Mouse (Mus musculus) monocyte, adult 5-6 weeks (primary cell): ENCODE data around the gene Mtf1. TPM values are rescaled to one million over a fixed set of nuclear protein-coding genes. Genes with fewer than 3 reads are reported as not detected.

Source experiments
- ATAC-seq: fragments of 153-309, 156-312 bp; replicated peaks from 2 replicates; pipeline ENCODE4 v1.8.0; 2017; ENCODE audit warnings: mild to moderate bottlenecking; ENCODE audit not compliant: low TSS enrichment, insufficient number of reproducible peaks, severe bottlenecking, poor library complexity, low FRiP score
- total RNA-seq: library from RNA; stranded (forward); fragments of 200-1000, 200-491, 200-594 nt; gene quantifications from 3 replicates; pipeline ENCODE4 v1.2.3, GENCODE M21; 2017

Gene Mtf1
- total RNA-seq, 1 experiment from 2014 or later = 50.2 TPM

DNA sequence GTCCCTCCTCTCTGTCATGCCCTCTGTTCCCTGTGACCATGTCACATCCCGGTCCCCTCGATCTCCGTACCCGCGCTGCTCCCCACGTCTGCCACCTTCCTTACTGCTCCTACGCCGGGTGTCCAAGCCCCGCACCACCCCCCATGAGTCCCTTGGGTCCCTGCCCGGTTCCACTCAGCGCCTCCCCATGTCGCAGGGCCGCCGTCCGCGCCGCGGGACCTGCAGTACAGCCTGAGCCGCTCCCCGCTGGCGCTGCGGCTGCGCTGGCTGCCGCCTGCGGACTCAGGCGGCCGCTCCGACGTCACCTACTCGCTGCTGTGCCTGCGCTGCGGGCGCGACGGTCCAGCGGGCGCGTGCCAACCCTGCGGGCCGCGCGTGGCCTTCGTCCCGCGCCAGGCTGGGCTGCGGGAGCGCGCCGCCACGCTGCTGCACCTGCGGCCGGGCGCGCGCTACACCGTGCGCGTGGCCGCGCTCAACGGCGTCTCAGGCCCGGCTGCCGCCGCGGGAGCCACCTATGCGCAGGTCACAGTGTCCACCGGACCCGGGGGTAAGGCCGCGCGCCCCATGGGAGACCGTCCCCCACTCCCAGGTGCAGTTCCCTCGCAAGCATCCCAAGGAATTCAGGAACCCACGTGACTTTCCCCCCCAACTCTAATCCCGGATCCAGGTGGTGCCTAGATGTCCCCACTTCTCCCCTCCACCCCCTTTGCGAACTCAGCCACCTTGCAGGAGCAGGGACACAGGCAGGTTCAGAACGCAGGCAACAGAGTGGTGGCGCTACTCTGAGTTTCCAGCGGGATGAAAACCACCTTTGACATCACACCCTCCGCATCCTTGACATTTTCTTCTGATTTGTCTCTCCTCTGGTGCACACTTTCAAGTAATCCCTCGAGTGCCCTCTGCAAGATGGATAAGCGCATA, 92.9 kb downstream of the Mtf1 start:
- ATAC-seq = no peak

DNA sequence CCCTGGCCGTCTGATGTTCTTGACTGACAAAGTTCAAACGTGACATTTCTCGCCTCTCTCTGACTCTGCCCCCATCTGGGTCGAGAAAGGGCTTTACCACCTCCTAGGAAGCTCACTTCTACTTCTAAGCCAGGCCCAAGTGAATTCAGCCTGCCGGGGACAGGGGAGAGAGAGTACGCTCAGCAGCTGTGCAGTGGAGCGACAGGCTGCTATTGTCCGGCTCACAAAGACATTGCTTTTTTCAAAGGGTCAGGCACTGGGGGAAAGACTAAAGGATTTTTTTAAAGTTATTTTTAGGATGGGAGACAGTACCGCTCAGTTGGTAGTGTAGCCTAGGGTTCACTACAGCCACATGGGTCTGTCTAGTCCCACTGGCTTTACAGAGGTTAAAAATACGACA, 96.5 kb downstream of the Mtf1 start:
- no peak for ATAC-seq

Other genes starting within 250 kb of the Mtf1 start
- not detected in 3 replicates for gene 3100002H09Rik, start 191.3 kb upstream of the Mtf1 start, total RNA-seq
- not detected in 3 replicates for gene Pou3f1, start 145.3 kb upstream of the Mtf1 start, total RNA-seq
- gene Utp11, start 108.5 kb upstream of the Mtf1 start, total RNA-seq = 28.4 to 46.7 TPM (median 36.0 TPM) in 3 replicates
- 0.76 to 5.1 TPM in 2 of 3 replicates, not detected in the other for gene Fhl3, start 101.4 kb upstream of the Mtf1 start, total RNA-seq
- gene Sf3a3, start 87.3 kb upstream of the Mtf1 start, total RNA-seq = 67.5 to 99.3 TPM (median 98.8 TPM) in 3 replicates
- gene Inpp5b, start 60.3 kb upstream of the Mtf1 start, total RNA-seq = 30.2 to 90.4 TPM (median 33.8 TPM) in 3 replicates
- gene Yrdc, start 48.6 kb downstream of the Mtf1 start, total RNA-seq = 28.9 to 39.6 TPM (median 38.2 TPM) in 3 replicates
- gene 1110065P20Rik, start 49.1 kb downstream of the Mtf1 start, total RNA-seq = 5.5 to 6.7 TPM (median 6.5 TPM) in 3 replicates
- gene Maneal, start 60.1 kb downstream of the Mtf1 start, total RNA-seq = 0.53 to 0.76 TPM in 2 of 3 replicates, not detected in the other
- not detected in 3 replicates for gene Epha10, start 78.8 kb downstream of the Mtf1 start, total RNA-seq
- 13.3 to 21.1 TPM (median 17.5 TPM) in 3 replicates for gene 9930104L06Rik, start 134.9 kb downstream of the Mtf1 start, total RNA-seq
- 1.3 to 2.7 TPM (median 2.0 TPM) in 3 replicates for gene Cdca8, start 137.2 kb downstream of the Mtf1 start, total RNA-seq
- not detected in 3 replicates for gene Rspo1, start 184.3 kb downstream of the Mtf1 start, total RNA-seq
- 115 to 144 TPM (median 122 TPM) in 3 replicates for gene Gnl2, start 214.5 kb downstream of the Mtf1 start, total RNA-seq